In genomic region chr7:27166614-27167474, GRCm38 (mm10) we compare ENCODE assay signal across 8 mouse cellular contexts. TPM values are rescaled to one million over a fixed set of nuclear protein-coding genes. Genes with fewer than 3 reads are reported as not detected.
A peak's percentile ranks its signal among the peaks of the same experiment; 100 is the strongest.
DNase-seq lines count a peak whose midpoint lies in the region; ATAC-seq and TF ChIP-seq lines count a peak whose summit lies in the region.

Egln2 (minus strand) TSS chr7:27166802.

- H3K4me2 ChIP-seq in hindbrain, embryonic 14.5 days (replicated peaks), result peak within 1 kb of the TSS; percentile 64

- POLR2A ChIA-PET in Patski (lab: Charles Lee), result interaction anchor here (1.3 to 1.7 kb wide), 2 partner anchors 13 to 58 kb away, joined by 5 to 6 read pairs; no protein-coding TSS in a partner anchor

- peaks cover 52% of the 10 kb centered on the region for H3K36me3 ChIP-seq in hindbrain, embryonic 14.5 days (replicated peaks; ENCODE audit: control insufficient read depth, insufficient read depth)

- 2% methylated on average over 61 of the region's 61 CpGs for WGBS in hindbrain, embryonic 14.5 days

- DNase-seq in Patski (ENCODE audit: low read depth, low spot score), result peak; percentile 71
- peak; percentile 98 for DNase-seq in cerebellum, postnatal 14 days
- DNase-seq in frontal cortex, postnatal 25 days (ENCODE audit: low spot score in 2 of 2), result peak; percentile 91 to 92
- peak; percentile 95 for DNase-seq in hindbrain, embryonic 14.5 days (ENCODE audit: low spot score)
- peak; percentile 90 to 93 for DNase-seq in layer of hippocampus, postnatal 36 days
- DNase-seq in lung, postnatal 36 days, result peak; percentile 97
- peak; percentile 95 for DNase-seq in retina, postnatal 1 day
- DNase-seq in urinary bladder, adult 18-20 months (ENCODE audit: low spot score in 2 of 2), result peak; percentile 88 to 92

- H3K9me3 ChIP-seq in hindbrain, embryonic 14.5 days (ENCODE audit: control insufficient read depth, low read length), result no peaks in the 10 kb centered on the region

- peak within 1 kb of the TSS; percentile 99 for H3K27ac ChIP-seq in hindbrain, embryonic 14.5 days

- CTCF ChIA-PET in Patski (lab: Charles Lee), result interaction anchor here (0.8 kb wide), 1 partner anchor 16 kb away, joined by 3 read pairs; no protein-coding TSS in a partner anchor

- peak within 1 kb of the TSS; percentile 88 for H3K9ac ChIP-seq in hindbrain, embryonic 14.5 days

- peak; percentile 65 for ATAC-seq in Patski
- peak; percentile 86 for ATAC-seq in hindbrain, embryonic 14.5 days (ENCODE audit: low FRiP score)

- no peaks in the 10 kb centered on the region for H3K27me3 ChIP-seq in Patski
- no peaks in the 10 kb centered on the region for H3K27me3 ChIP-seq in hindbrain, embryonic 14.5 days (ENCODE audit: control insufficient read depth, insufficient read depth, low read length)

- in situ Hi-C loops in Patski (cut with MboI; ENCODE audit: low pct_unique_long_range_greater_than_20kb), result no loop called here

- H3K4me3 ChIP-seq in hindbrain, embryonic 14.5 days (replicated peaks; ENCODE audit: low read length), result peak within 1 kb of the TSS; percentile 88

- no peak for TF ChIP-seq CTCF in Patski (IDR thresholded peaks at IDR 0.05)

- peaks cover 43% of the 10 kb centered on the region for H3K4me1 ChIP-seq in hindbrain, embryonic 14.5 days (replicated peaks; ENCODE audit: control insufficient read depth, insufficient read depth, low read length)

RNA-seq across cellular contexts. Expression of gene Egln2, which starts in this region (rescaled TPM):
- 51.6 TPM for polyA plus RNA-seq in Patski (2021)
- polyA plus RNA-seq in hindbrain, embryonic 14.5 days (2014; fragmentation: Nextera tagmentation; extraction: Ambion mirVana), result 55.3 and 55.7 TPM in 2 replicates
- total RNA-seq in layer of hippocampus, postnatal 36 days (2021), result 100 to 1,000 TPM; 102 to 108 TPM

Comparison
In these comparisons a context has a peak if more than half of its experiments do, and no peak if none do; other contexts are left out.
1. Peak in every context shown above with its lines: DNase-seq, ATAC-seq, H3K4me3 ChIP-seq and H3K27ac ChIP-seq.